Mouse (Mus musculus) CH12.LX (cell line): ENCODE measurements around the gene Inpp5a. TPM values are rescaled to one million over a fixed set of nuclear protein-coding genes. Genes with fewer than 3 reads are reported as not detected.

ENCODE experiments used
- DNase-seq: peaks from one replicate; pipeline ENCODE4 v3.0.0-alpha.2; 2013; ENCODE audit errors: extremely low read depth
- H3K27ac ChIP-seq: 2 replicates; pipeline ENCODE4 v1.5.1; 2012; ENCODE audit warnings: low read depth, mild to moderate bottlenecking, control low read depth, moderate library complexity; ENCODE audit not compliant: insufficient read depth
- H3K27me3 ChIP-seq: replicated peaks from 2 replicates; pipeline ENCODE3; 2012; ENCODE audit warnings: inconsistent platforms
- H3K36me3 ChIP-seq, 2 experiments: replicated peaks in 1 of 2; 2 replicates each; pipeline versions ENCODE3 to v1.6.1; 2012; ENCODE audit warnings: inconsistent platforms in 1 of 2, low read length in 1 of 2, mild to moderate bottlenecking in 1 of 2, mixed read lengths in 1 of 2, moderate library complexity in 1 of 2; ENCODE audit not compliant: control insufficient read depth in 1 of 2, insufficient read depth in 1 of 2
- H3K4me1 ChIP-seq, 2 experiments: 2 replicates each; pipeline ENCODE4 v1.6.1; 2012; ENCODE audit warnings: inconsistent platforms in 1 of 2, moderate library complexity in 1 of 2; ENCODE audit not compliant: insufficient read depth in 2 of 2, control insufficient read depth in 1 of 2
- H3K4me2 ChIP-seq: 2 replicates; pipeline ENCODE4 v1.6.1; 2012; ENCODE audit warnings: low read depth, mild to moderate bottlenecking, control low read depth; ENCODE audit not compliant: poor library complexity, insufficient read depth, severe bottlenecking
- H3K4me3 ChIP-seq, 3 experiments: fragments of 150-350 bp in 1 of 3; sonication (generic) in 1 of 3; replicated peaks in 1 of 3; 2 replicates each; pipeline versions ENCODE3 to v1.5.1; 2011 to 2012; ENCODE audit warnings: low read depth in 2 of 3, low read length in 2 of 3, mild to moderate bottlenecking in 2 of 3, moderate library complexity in 2 of 3, control low read depth in 1 of 3, improper control_type of control experiment in 1 of 3, inconsistent platforms in 1 of 3, mixed read lengths in 1 of 3; ENCODE audit not compliant: poor library complexity in 1 of 3
- H3K79me2 ChIP-seq: replicated peaks from 2 replicates; pipeline ENCODE4 v1.6.1; 2012; ENCODE audit warnings: mild to moderate bottlenecking, moderate library complexity; ENCODE audit not compliant: control insufficient read depth, poor library complexity, insufficient read depth, severe bottlenecking; ENCODE audit errors: extremely low read depth
- H3K9ac ChIP-seq: 2 replicates; pipeline ENCODE4 v1.6.1; 2012; ENCODE audit warnings: low read depth, mild to moderate bottlenecking, control low read depth, moderate library complexity; ENCODE audit not compliant: insufficient read depth
- H3K9me3 ChIP-seq: replicated peaks from 2 replicates; pipeline ENCODE3; 2012; ENCODE audit warnings: low read length, inconsistent platforms, mixed read lengths
- E2F4 ChIP-seq: IDR thresholded peaks from 2 replicates; pipeline ENCODE4 v1.6.1; 2011; ENCODE audit warnings: low read depth, low read length, improper control_type of control experiment; ENCODE audit not compliant: insufficient replicate concordance
- ETS1 ChIP-seq: conservative IDR thresholded peaks from 2 replicates; pipeline ENCODE4 v1.6.1; 2012; ENCODE audit warnings: low read depth, mild to moderate bottlenecking, inconsistent platforms, low read length, improper control_type of control experiment, moderate library complexity
- GABPA ChIP-seq: IDR thresholded peaks from 2 replicates; pipeline ENCODE4 v1.6.1; 2012; ENCODE audit warnings: low read depth, low read length, improper control_type of control experiment, inconsistent platforms; ENCODE audit not compliant: insufficient replicate concordance
- HCFC1 ChIP-seq: IDR thresholded peaks from 2 replicates; pipeline ENCODE4 v1.6.1; 2012; ENCODE audit warnings: low read depth, mild to moderate bottlenecking, inconsistent platforms, low read length, improper control_type of control experiment
- KAT2A ChIP-seq: IDR thresholded peaks from 2 replicates; pipeline ENCODE4 v1.6.1; 2012; ENCODE audit warnings: low read length, improper control_type of control experiment, inconsistent platforms; ENCODE audit not compliant: insufficient replicate concordance
- MAFK ChIP-seq: IDR thresholded peaks from 2 replicates; pipeline ENCODE4 v1.6.1; 2011; ENCODE audit warnings: low read length, improper control_type of control experiment; ENCODE audit not compliant: insufficient replicate concordance
- MAX ChIP-seq: IDR thresholded peaks from 2 replicates; pipeline ENCODE4 v1.6.1; 2011; ENCODE audit warnings: low read length, improper control_type of control experiment
- MAZ ChIP-seq: IDR thresholded peaks from 2 replicates; pipeline ENCODE4 v1.6.1; 2012; ENCODE audit warnings: low read depth, mild to moderate bottlenecking, inconsistent platforms, low read length, improper control_type of control experiment, moderate library complexity
- MEF2A ChIP-seq: IDR thresholded peaks from 2 replicates; pipeline ENCODE4 v1.6.1; 2014; ENCODE audit warnings: low read depth, mild to moderate bottlenecking, inconsistent platforms, low read length, improper control_type of control experiment, borderline replicate concordance
- MYC ChIP-seq: IDR thresholded peaks from 2 replicates; pipeline ENCODE4 v1.6.1; 2011; ENCODE audit warnings: low read depth, mild to moderate bottlenecking, improper control_type of control experiment, low read length
- NELFE ChIP-seq: IDR thresholded peaks from 2 replicates; pipeline ENCODE4 v1.6.1; 2011; ENCODE audit warnings: low read depth, low read length, improper control_type of control experiment
- PAX5 ChIP-seq: IDR thresholded peaks from 2 replicates; pipeline ENCODE4 v1.6.1; 2012; ENCODE audit warnings: low read length, inconsistent platforms, mixed read lengths
- RAD21 ChIP-seq: IDR thresholded peaks from 2 replicates; pipeline ENCODE4 v1.6.1; 2011; ENCODE audit warnings: low read depth, mild to moderate bottlenecking, low read length, improper control_type of control experiment, moderate library complexity
- UBTF ChIP-seq: IDR thresholded peaks from 2 replicates; pipeline ENCODE4 v1.6.1; 2012; ENCODE audit warnings: low read depth, mild to moderate bottlenecking, inconsistent platforms, low read length, improper control_type of control experiment, moderate library complexity
- USF1 ChIP-seq: IDR thresholded peaks from 2 replicates; pipeline ENCODE4 v1.6.1; 2014; ENCODE audit warnings: low read depth, mild to moderate bottlenecking, inconsistent platforms, low read length, improper control_type of control experiment
- ZMIZ1 ChIP-seq: IDR thresholded peaks from 2 replicates; pipeline ENCODE4 v1.6.1; 2012; ENCODE audit warnings: low read depth, mild to moderate bottlenecking, inconsistent platforms, low read length, improper control_type of control experiment
- ZNF384 ChIP-seq: IDR thresholded peaks from 2 replicates; pipeline ENCODE4 v1.6.1; 2012; ENCODE audit warnings: low read depth, low read length, improper control_type of control experiment, inconsistent platforms
- dilution Hi-C: fragments of 300-500 bp; cut with MboI; formaldehyde crosslinking; loops from 2 replicates; pipeline ENCODE4 v1.14.3; 2020; ENCODE audit warnings: low sequenced_read_pairs; ENCODE audit not compliant: extremely low pct_unique_long_range_greater_than_20kb, extremely low pct_ligation_motif_present
- in situ Hi-C: fragments of 300-500 bp; cut with MboI; formaldehyde crosslinking; loops from 3 replicates; pipeline ENCODE4 v1.14.3; 2019; ENCODE audit warnings: low sequenced_read_pairs, low pct_ligation_motif_present, low pct_unique_long_range_greater_than_20kb, mixed read lengths
- polyA plus RNA-seq: library from polyadenylated mRNA; unstranded; fragments of >175 nt; gene quantifications from 2 replicates; pipeline ENCODE4 v1.2.1, GENCODE M21; 2012; ENCODE audit warnings: low read depth; ENCODE audit not compliant: insufficient read length
- total RNA-seq, 2 experiments: library from RNA; depleted of rRNA; stranded (reverse); fragments of 300-350 nt in 1 of 2; fragments of >200 nt in 1 of 2; gene quantifications; 2 replicates each; pipeline ENCODE4 v1.2.3; 2012 to 2014

The Inpp5a gene
- total and polyA plus RNA-seq, 3 experiments = 1.7 to 5.4 (median 3.0) TPM

GRCm38 (mm10) chr7:139565998-139566397, 177.1 kb downstream of the Inpp5a start:
- no peak for DNase-seq
- peaks cover 0 to 23% of the 10 kb centered on the region in 2 experiments for H3K36me3 ChIP-seq
- H3K4me3 ChIP-seq = no peak overlapping the region
- H3K27me3 ChIP-seq = no peaks in the 10 kb centered on the region
- TF ChIP-seq NELFE (no peak), MYC (no peak), ZNF384 (no peak), MAZ (no peak), RAD21 (no peak), ETS1 (no peak)
- no peak overlapping the region for H3K9ac ChIP-seq
- H3K4me1 ChIP-seq = peaks cover 0 to 11% of the 10 kb centered on the region in 2 experiments; a peak in 2 of 4 replicates
- H3K27ac ChIP-seq = no peak overlapping the region
- dilution Hi-C loops = no loop called here
- in situ Hi-C loops = no loop called here
- H3K4me2 ChIP-seq = no peak overlapping the region
- no peaks in the 10 kb centered on the region for H3K79me2 ChIP-seq
- no peaks in the 10 kb centered on the region for H3K9me3 ChIP-seq

DNA sequence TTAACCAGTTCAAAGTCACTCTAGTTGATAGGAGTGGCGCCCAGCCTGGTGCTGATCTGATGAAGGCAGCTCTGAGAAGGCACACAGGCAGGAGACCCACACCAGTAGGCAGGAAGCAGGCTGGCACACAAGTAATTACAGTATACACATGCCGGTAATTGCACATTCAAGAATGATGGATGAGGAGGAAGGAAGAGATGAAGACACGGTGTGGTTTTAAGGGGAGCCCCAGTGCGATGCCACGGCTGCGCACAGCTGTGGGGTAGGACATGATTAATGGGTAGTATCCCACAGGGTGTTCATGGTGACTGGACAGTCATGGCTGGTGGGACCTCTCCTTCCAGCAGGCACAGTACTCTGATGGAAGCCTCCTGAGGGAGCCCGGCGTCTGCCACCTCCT, 177.6 kb downstream of the Inpp5a start:
- DNase-seq = no peak
- dilution Hi-C loops = no loop called here
- H3K27me3 ChIP-seq = no peaks in the 10 kb centered on the region
- TF ChIP-seq KAT2A (no peak), ZNF384 (no peak)
- no peak overlapping the region for H3K4me2 ChIP-seq
- peaks cover 0 to 23% of the 10 kb centered on the region in 2 experiments for H3K36me3 ChIP-seq
- peaks cover 0 to 11% of the 10 kb centered on the region in 2 experiments; a peak in 2 of 4 replicates for H3K4me1 ChIP-seq
- H3K27ac ChIP-seq = no peak overlapping the region
- no peaks in the 10 kb centered on the region for H3K79me2 ChIP-seq
- H3K9me3 ChIP-seq = no peaks in the 10 kb centered on the region
- H3K9ac ChIP-seq = no peak overlapping the region
- in situ Hi-C loops = no loop called here
- no peak overlapping the region for H3K4me3 ChIP-seq

DNA sequence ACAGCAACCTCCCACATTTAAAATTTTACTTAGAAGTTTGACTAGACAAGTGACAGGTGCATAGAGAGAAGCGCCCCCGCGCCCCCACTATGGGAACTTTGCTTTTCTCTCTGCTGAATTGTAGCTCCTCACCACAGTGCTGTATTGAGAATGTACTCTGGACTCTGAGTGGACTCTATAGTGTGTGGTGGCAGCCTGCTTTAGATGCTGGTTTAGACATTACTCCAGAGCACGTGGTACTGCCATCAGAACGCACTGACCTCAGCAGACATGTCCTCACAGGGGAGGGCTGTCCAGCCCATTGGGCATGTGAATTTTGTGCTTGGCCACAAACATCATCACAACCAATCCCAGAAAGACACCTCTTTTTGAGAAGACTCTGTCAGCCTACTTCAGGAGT, 181.9 kb downstream of the Inpp5a start:
- Histone ChIP-seq H3K36me3 (peaks cover 0 to 33% of the 10 kb centered on the region in 2 experiments), H3K79me2 (no peaks in the 10 kb centered on the region), H3K4me1 (peaks cover 0 to 6% of the 10 kb centered on the region in 2 experiments; a peak in 1 of 4 replicates), H3K9ac (no peak overlapping the region), H3K4me3 (no peak overlapping the region), H3K9me3 (no peaks in the 10 kb centered on the region), H3K27ac (no peak overlapping the region), H3K4me2 (no peak overlapping the region), H3K27me3 (no peaks in the 10 kb centered on the region)
- dilution Hi-C loops = no loop called here
- no peak for TF ChIP-seq KAT2A
- TF ChIP-seq HCFC1 = no peak
- TF ChIP-seq MAFK = no peak
- no peak for TF ChIP-seq MYC
- no peak for TF ChIP-seq MEF2A
- no peak for TF ChIP-seq GABPA
- TF ChIP-seq USF1 = no peak
- no peak for TF ChIP-seq PAX5
- no peak for TF ChIP-seq UBTF
- TF ChIP-seq E2F4 = no peak
- TF ChIP-seq ZMIZ1 = no peak
- TF ChIP-seq MAX = no peak
- DNase-seq = no peak
- in situ Hi-C loops = no loop called here
